Mouse (Mus musculus): ENCODE results near the gene Hrnr. TPM values are rescaled to one million over a fixed set of nuclear protein-coding genes. Genes with fewer than 3 reads are reported as not detected.

Gene Hrnr
- not detected in 2 replicates for total RNA-seq (2023)

DNA sequence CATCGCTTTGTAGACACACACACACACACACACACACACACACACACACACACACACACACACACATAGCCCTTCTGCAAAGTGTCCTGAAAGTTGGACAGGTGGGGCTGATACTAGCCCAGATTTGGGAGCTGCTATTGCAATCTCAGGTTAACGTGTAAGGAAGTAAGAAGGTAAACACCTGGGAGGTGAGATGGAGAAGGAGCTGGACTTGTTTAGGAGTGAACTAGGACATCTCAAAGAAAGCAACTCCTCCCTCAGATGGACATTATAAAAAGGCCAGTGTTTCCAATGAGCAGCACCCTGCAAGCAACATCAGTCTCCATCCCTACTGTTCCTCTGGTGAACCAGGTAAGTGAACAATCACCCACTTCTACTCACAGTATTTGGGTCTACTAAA lies at the start of gene Hrnr:
Gene Hrnr, plus strand, starts transcription at position 301 of the 400 bp plus-strand sequence.

GRCm38 (mm10) chr3:93273223-93273622 lies 46.3 kb upstream of the Hrnr start, which contains the start of gene Flg:
Gene Flg, plus strand, starts transcription at chr3:93273523.

Other genes starting within 250 kb of the Hrnr start
- gene Crnn, start 175.0 kb upstream of the Hrnr start, total RNA-seq (2023), result not detected in 2 replicates
- gene Flg2, start 122.5 kb upstream of the Hrnr start, total RNA-seq (2023), result not detected in 2 replicates
- not detected in 2 replicates for gene Flg, start 46.2 kb upstream of the Hrnr start, total RNA-seq (2023)
- gene Rptn, start 74.0 kb downstream of the Hrnr start, total RNA-seq (2023), result not detected in 2 replicates
- 1.00 and 1.5 TPM in 2 replicates for gene Tchh, start 122.6 kb downstream of the Hrnr start, total RNA-seq (2023)
- not detected in 2 replicates for gene Tchhl1, start 149.0 kb downstream of the Hrnr start, total RNA-seq (2023)
- 2,944 and 4,056 TPM in 2 replicates for gene S100a11, start 200.7 kb downstream of the Hrnr start, total RNA-seq (2023)
- 202 and 238 TPM in 2 replicates for gene S100a10, start 235.3 kb downstream of the Hrnr start, total RNA-seq (2023)

Data from neutrophil, adult 65 days (primary cell).